ENCODE assay signal across 31 mouse cellular contexts in the genomic region with DNA sequence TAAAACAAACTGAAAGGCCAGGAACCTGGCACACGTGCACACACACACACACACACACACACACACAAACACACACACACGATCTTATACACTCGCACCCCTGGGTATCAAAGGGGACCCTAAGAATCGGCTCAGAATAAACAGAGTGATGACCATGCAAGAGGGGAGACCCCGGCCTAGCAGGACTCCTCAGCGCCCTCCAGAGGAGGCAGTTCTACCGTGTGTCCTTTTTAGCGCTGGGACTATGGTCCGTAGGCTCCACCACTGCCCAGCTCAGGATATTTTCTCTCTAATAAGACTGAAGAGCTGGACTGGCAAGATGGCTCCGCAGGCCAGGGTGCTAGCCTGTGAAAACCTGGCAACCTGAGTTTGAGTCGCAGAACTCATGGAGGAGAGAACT. TPM values are rescaled to one million over a fixed set of nuclear protein-coding genes. Genes with fewer than 3 reads are reported as not detected.
DNase-seq lines count a peak whose midpoint lies in the region; ATAC-seq and TF ChIP-seq lines count a peak whose summit lies in the region.
"Had no signal": no experiment of that assay in that cellular context is flagged by ENCODE, and none has a peak within 500 bp of the region (broad histone marks: within the 10 kb centered on the region; RNA-seq: fewer than 3 reads in every experiment).

No protein-coding gene starts in this region.

- TF ChIP-seq POLR2A in testis, adult 2 months (IDR thresholded peaks at IDR 0.05; ENCODE audit: control insufficient read depth, low read depth, low read length) = no peak

- no peaks in the 10 kb centered on the region for H3K36me3 ChIP-seq in forebrain, embryonic 11.5 days (ENCODE audit: control insufficient read depth, insufficient read depth, low read length)
- peaks cover 28% of the 10 kb centered on the region for H3K36me3 ChIP-seq in forebrain, embryonic 10.5 days (replicated peaks)
- H3K36me3 ChIP-seq in testis, adult 2 months (ENCODE audit: control insufficient read depth, insufficient read depth, low read length) = peaks cover 8% of the 10 kb centered on the region
- H3K36me3 ChIP-seq: G1E had no signal

- no peak overlapping the region for H3K9ac ChIP-seq in forebrain, embryonic 11.5 days (ENCODE audit: low read length)
- H3K9ac ChIP-seq: forebrain, embryonic 13.5 days; heart, embryonic 13.5 days; hindbrain, embryonic 14.5 days had no signal

- no peaks in the 10 kb centered on the region for H3K9me3 ChIP-seq in forebrain, embryonic 11.5 days (ENCODE audit: control insufficient read depth, low read length)
- no peaks in the 10 kb centered on the region for H3K9me3 ChIP-seq in forebrain, embryonic 10.5 days
- H3K9me3 ChIP-seq: forebrain, embryonic 13.5 days; G1E; heart, embryonic 10.5 days; heart, embryonic 13.5 days had no signal

- no peak for ATAC-seq in forebrain, embryonic 11.5 days (replicated peaks; ENCODE audit: low FRiP score)
- ATAC-seq: activated CD4-positive, CD25-positive, alpha-beta regulatory T cell, adult 4 months; forebrain, embryonic 13.5 days; forebrain, embryonic 16.5 days; hindbrain, postnatal 0 days; inflammation-experienced regulatory T-cells, adult 6 months; Patski had no signal

- H3K27ac ChIP-seq in forebrain, embryonic 11.5 days (ENCODE audit: low read depth, low read length) = no peak overlapping the region
- H3K27ac ChIP-seq in forebrain, embryonic 10.5 days = no peak overlapping the region
- H3K27ac ChIP-seq in testis, adult 2 months (ENCODE audit: control insufficient read depth, insufficient read depth, low read depth, low read length) = no peak overlapping the region
- H3K27ac ChIP-seq: forebrain, embryonic 13.5 days; heart, adult 2 months; heart, embryonic 10.5 days; heart, embryonic 13.5 days; hindbrain, embryonic 14.5 days; hindbrain, postnatal 0 days had no signal

- WGBS in forebrain, embryonic 11.5 days = 67% methylated on average over 11 of the region's 11 CpGs
- 71% methylated on average over 11 of the region's 11 CpGs for WGBS in forebrain, embryonic 10.5 days

- no peaks in the 10 kb centered on the region for H3K27me3 ChIP-seq in forebrain, embryonic 11.5 days (ENCODE audit: control insufficient read depth, insufficient read depth, low read length)
- no peaks in the 10 kb centered on the region for H3K27me3 ChIP-seq in forebrain, embryonic 10.5 days (ENCODE audit: poor library complexity, severe bottlenecking)
- H3K27me3 ChIP-seq in testis, adult 2 months (ENCODE audit: control insufficient read depth, insufficient read depth, low read length) = no peaks in the 10 kb centered on the region
- H3K27me3 ChIP-seq: forebrain, embryonic 13.5 days; heart, embryonic 13.5 days had no signal

- no peak for TF ChIP-seq CTCF in testis, adult 2 months (IDR thresholded peaks at IDR 0.05; ENCODE audit: control insufficient read depth, insufficient read depth, insufficient replicate concordance, low read depth, low read length)

- H3K4me2 ChIP-seq in forebrain, embryonic 11.5 days (ENCODE audit: low read depth, low read length, severe bottlenecking) = no peak overlapping the region
- H3K4me2 ChIP-seq: forebrain, embryonic 13.5 days; heart, embryonic 13.5 days; hindbrain, embryonic 14.5 days had no signal

- DNase-seq in forebrain, embryonic 11.5 days (ENCODE audit: low spot score) = peak; percentile 46
- no peak for DNase-seq in forebrain, embryonic 10.5 days (ENCODE audit: extremely low spot score, low spot score)
- no peak for DNase-seq in testis, postnatal 14 days (ENCODE audit: low spot score)
- peak; percentile 47 for DNase-seq in R1 (ENCODE audit: low read depth, low spot score)
- no peak for DNase-seq in spleen, postnatal 4 days (ENCODE audit: low spot score in 2 of 2)
- DNase-seq in adrenal gland, postnatal 36 days = no peak
- DNase-seq in lung, postnatal 36 days = no peak
- DNase-seq: adrenal gland, adult 8-10 months; adrenal gland, postnatal 25 days; cerebellum, adult 18-20 months; cerebellum, adult 9-10 months; cerebellum, postnatal 14 days; gastrocnemius, postnatal 10 days; gastrocnemius, postnatal 36 days; heart, adult 2 months; heart, postnatal 14 days; heart, postnatal 4 days had no signal

- H3K4me3 ChIP-seq in forebrain, embryonic 11.5 days (ENCODE audit: low read depth, low read length) = no peak overlapping the region
- H3K4me3 ChIP-seq in forebrain, embryonic 10.5 days = no peak overlapping the region
- peak overlapping the region; percentile 6 for H3K4me3 ChIP-seq in testis, adult 2 months (ENCODE audit: control insufficient read depth, low read depth, low read length)
- H3K4me3 ChIP-seq: forebrain, embryonic 13.5 days; heart, adult 2 months; heart, embryonic 10.5 days; heart, embryonic 13.5 days had no signal

- H3K4me1 ChIP-seq in forebrain, embryonic 11.5 days (replicated peaks; ENCODE audit: control insufficient read depth, insufficient read depth, low read length) = no peaks in the 10 kb centered on the region
- H3K4me1 ChIP-seq in forebrain, embryonic 10.5 days = peaks cover 13% of the 10 kb centered on the region
- H3K4me1 ChIP-seq in testis, adult 2 months (ENCODE audit: control insufficient read depth, insufficient read depth, low read length) = peaks cover 3% of the 10 kb centered on the region; the same call in 1 of the 2 replicates

RNA-seq across cellular contexts. Expression of a gene that starts 17.2 kb away (rescaled TPM):
- 19.4 and 24.0 TPM in 2 replicates for polyA plus RNA-seq in forebrain, embryonic 11.5 days (2014; fragmentation: Nextera tagmentation; extraction: Ambion mirVana)
- 23.9 and 27.3 TPM in 2 replicates for polyA plus RNA-seq in forebrain, embryonic 10.5 days (2016; fragmentation: Nextera tagmentation; extraction: Ambion mirVana)
- 9.8 and 12.1 TPM in 2 replicates for polyA plus RNA-seq in testis, adult 2 months (2012; rRNA removed)
- total RNA-seq in adrenal gland, postnatal 36 days (2021) = 100 to 1,000 TPM in 1 of 2 experiments, 10 to 100 TPM in 1; 93.6 to 101 TPM
- polyA plus RNA-seq: G1E had no signal

RNA-seq across cellular contexts. Expression of a gene that starts 34.7 kb away (rescaled TPM):
- 11.3 and 12.6 TPM in 2 replicates for polyA plus RNA-seq in forebrain, embryonic 11.5 days (2014; fragmentation: Nextera tagmentation; extraction: Ambion mirVana)
- 13.7 and 13.9 TPM in 2 replicates for polyA plus RNA-seq in forebrain, embryonic 10.5 days (2016; fragmentation: Nextera tagmentation; extraction: Ambion mirVana)
- 3.8 and 4.2 TPM in 2 replicates for polyA plus RNA-seq in testis, adult 2 months (2012; rRNA removed)
- total RNA-seq in adrenal gland, postnatal 36 days (2021) = 10 to 100 TPM; 14.4 to 16.8 TPM

RNA-seq across cellular contexts. Expression of a gene that starts 37.0 kb away (rescaled TPM):
- 3.2 and 3.8 TPM in 2 replicates for polyA plus RNA-seq in forebrain, embryonic 11.5 days (2014; fragmentation: Nextera tagmentation; extraction: Ambion mirVana)
- 1.3 and 1.7 TPM in 2 replicates for polyA plus RNA-seq in forebrain, embryonic 10.5 days (2016; fragmentation: Nextera tagmentation; extraction: Ambion mirVana)
- polyA plus RNA-seq in testis, adult 2 months (2012; rRNA removed) = 3.3 and 4.2 TPM in 2 replicates
- total RNA-seq in adrenal gland, postnatal 36 days (2021) = 10 to 100 TPM; 23.7 to 39.4 TPM

RNA-seq across cellular contexts. Expression of a gene that starts 51.4 kb away (rescaled TPM):
- not detected in 2 replicates for polyA plus RNA-seq in forebrain, embryonic 11.5 days (2014; fragmentation: Nextera tagmentation; extraction: Ambion mirVana)
- not detected in 2 replicates for polyA plus RNA-seq in forebrain, embryonic 10.5 days (2016; fragmentation: Nextera tagmentation; extraction: Ambion mirVana)
- polyA plus RNA-seq in testis, adult 2 months (2012; rRNA removed) = 174 and 209 TPM in 2 replicates
- total RNA-seq in adrenal gland, postnatal 36 days (2021) = 10 to 100 TPM in 1 of 2 experiments, 1 to 10 TPM in 1; 1.9 to 10.5 TPM
- total RNA-seq: gastrocnemius, adult 18-20 months; gastrocnemius, postnatal 10 days; gastrocnemius, postnatal 36 days; granulocyte monocyte progenitor cell, adult 5-6 weeks; heart, adult 2 months; heart, postnatal 14 days; hindbrain, postnatal 0 days had no signal
- polyA plus RNA-seq: activated CD4-positive, CD25-positive, alpha-beta regulatory T cell, adult 4 months; embryonic facial prominence, embryonic 11.5 days; forebrain, embryonic 13.5 days; G1E; hindbrain, embryonic 14.5 days; hindbrain, postnatal 0 days; Patski had no signal

Comparison
In these comparisons a context has a peak if more than half of its experiments do, and no peak if none do; other contexts are left out.
1. DNase-seq: peak in forebrain, embryonic 11.5 days (single experiment) and R1 (single experiment); none in forebrain, embryonic 10.5 days (single experiment), testis, postnatal 14 days (single experiment), spleen, postnatal 4 days (0 of 2), adrenal gland, postnatal 36 days (0 of 2) and lung, postnatal 36 days (single experiment).